In the genomic region with DNA sequence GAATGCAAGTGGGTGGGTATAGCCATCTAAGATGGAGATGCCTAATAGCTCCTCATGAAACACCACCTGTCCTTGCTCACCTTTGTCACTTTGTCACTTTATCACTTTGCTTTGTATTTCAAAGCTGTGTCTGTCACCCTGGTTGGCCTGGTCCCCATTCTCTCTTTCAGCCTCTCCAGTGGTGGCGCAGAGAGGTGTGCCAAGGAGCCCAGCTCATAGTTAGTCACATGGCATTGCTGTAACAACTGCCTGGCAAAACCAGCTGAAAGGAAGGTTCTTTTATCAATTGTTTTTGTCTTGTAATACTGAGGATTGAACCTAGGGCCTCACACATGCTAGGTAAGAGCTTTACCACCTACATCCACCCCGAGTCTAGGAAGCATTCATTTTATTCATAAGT, we compare ENCODE assay signal across 23 mouse cellular contexts. TPM values are rescaled to one million over a fixed set of nuclear protein-coding genes. Genes with fewer than 3 reads are reported as not detected.
"Had no signal": no experiment of that assay in that cellular context is flagged by ENCODE, and none has a peak within 500 bp of the region (broad histone marks: within the 10 kb centered on the region; RNA-seq: fewer than 3 reads in every experiment).

No protein-coding gene starts in this region.

- DNase-seq: lung, adult 2 months; lung, postnatal 14 days; lung, postnatal 4 days; midbrain, embryonic 14.5 days; retina, postnatal 1 day; right cerebral cortex, adult 18-20 months; right cerebral cortex, postnatal 25 days; right cerebral cortex, postnatal 4 days; spleen, adult 18-20 months; thymus, adult 18-20 months; thymus, postnatal 14 days; thymus, postnatal 36 days had no signal

- H3K4me3 ChIP-seq: lung, embryonic 15.5 days; midbrain, embryonic 10.5 days; midbrain, embryonic 12.5 days; myocyte; neural tube, embryonic 13.5 days; neural tube, embryonic 15.5 days had no signal

- H3K27ac ChIP-seq: lung, embryonic 15.5 days; midbrain, embryonic 10.5 days; midbrain, embryonic 12.5 days; neural tube, embryonic 13.5 days had no signal

RNA-seq across cellular contexts. Expression of a gene that starts 49.9 kb away (rescaled TPM):
- total RNA-seq: megakaryocyte, adult 5-6 weeks; megakaryocyte-erythroid progenitor cell, adult 5-6 weeks had no signal
- polyA plus RNA-seq: midbrain, embryonic 10.5 days; midbrain, embryonic 12.5 days; myocyte; neural tube, embryonic 11.5 days; small intestine, adult 2 months; stomach, embryonic 14.5 days had no signal
